Mouse (Mus musculus): Measurements from ENCODE around the gene Tnnt2. TPM values are rescaled to one million over a fixed set of nuclear protein-coding genes. Genes with fewer than 3 reads are reported as not detected.

The Tnnt2 gene
- polyA plus RNA-seq, 1 experiment from 2014 or later, result 7,347 TPM

GRCm38 (mm10) chr1:135839065-135839464, 2.9 kb downstream of the Tnnt2 start:
- ATAC-seq (ENCODE audit: insufficient number of reproducible peaks, insufficient read depth, low FRiP score, low read depth), result no peak

GRCm38 (mm10) chr1:135840675-135841395, 4.7 kb downstream of the Tnnt2 start:
- Histone ChIP-seq H3K27me3 (ENCODE audit: control insufficient read depth, insufficient read depth, low read length) (no peaks in the 10 kb centered on the region), H3K27ac (replicated peaks in 1 of 2; ENCODE audit: control insufficient read depth in 1 of 2, insufficient read depth in 1 of 2, low read depth in 2 of 2, low read length in 2 of 2) (peak overlapping the region; percentile 61 to 95), H3K9me3 (ENCODE audit: control insufficient read depth, low read length) (no peaks in the 10 kb centered on the region), H3K9ac (ENCODE audit: low read length) (peak overlapping the region; percentile 89), H3K4me1 (ENCODE audit: control insufficient read depth in 2 of 2, insufficient read depth in 2 of 2, low read length in 2 of 2) (peaks cover 50 to 64% of the 10 kb centered on the region in 2 experiments), H3K36me3 (ENCODE audit: control insufficient read depth, insufficient read depth, low read length) (peaks cover 82% of the 10 kb centered on the region), H3K4me3 (ENCODE audit: control insufficient read depth in 1 of 2, insufficient read depth in 1 of 2, low read depth in 1 of 2, low read length in 2 of 2) (peak overlapping the region; percentile 16 to 52), H3K4me2 (ENCODE audit: low read length) (peak overlapping the region; percentile 75)
- no peak for ATAC-seq (ENCODE audit: insufficient number of reproducible peaks, insufficient read depth, low FRiP score, low read depth)
- WGBS, result 28% methylated on average over 15 of the region's 15 CpGs

More at GRCm38 (mm10) chr1:135839065-135839464, 2.9 kb downstream of the Tnnt2 start:
- Histone ChIP-seq H3K9me3 (ENCODE audit: control insufficient read depth, low read length) (no peaks in the 10 kb centered on the region), H3K4me3 (ENCODE audit: control insufficient read depth in 1 of 2, insufficient read depth in 1 of 2, low read depth in 1 of 2, low read length in 2 of 2) (peak overlapping the region; percentile 52 to 71), H3K36me3 (ENCODE audit: control insufficient read depth, insufficient read depth, low read length) (peaks cover 64% of the 10 kb centered on the region), H3K9ac (ENCODE audit: low read length) (peak overlapping the region; percentile 89), H3K4me1 (ENCODE audit: control insufficient read depth in 2 of 2, insufficient read depth in 2 of 2, low read length in 2 of 2) (peaks cover 51 to 64% of the 10 kb centered on the region in 2 experiments), H3K27ac (replicated peaks in 1 of 2; ENCODE audit: control insufficient read depth in 1 of 2, insufficient read depth in 1 of 2, low read depth in 2 of 2, low read length in 2 of 2) (peak overlapping the region; percentile 95 to 100), H3K4me2 (ENCODE audit: low read length) (peak overlapping the region; percentile 75), H3K27me3 (ENCODE audit: control insufficient read depth, insufficient read depth, low read length) (no peaks in the 10 kb centered on the region)
- whole genome bisulfite sequencing, result 30% methylated on average over 6 of the region's 6 CpGs

GRCm38 (mm10) chr1:135843519-135844262, 7.5 kb downstream of the Tnnt2 start:
- H3K9ac ChIP-seq (ENCODE audit: low read length), result peak overlapping the region; percentile 89
- WGBS, result 66% methylated on average over 10 of the region's 10 CpGs
- H3K4me3 ChIP-seq (ENCODE audit: control insufficient read depth in 1 of 2, insufficient read depth in 1 of 2, low read depth in 1 of 2, low read length in 2 of 2), result no peak overlapping the region; a peak in 1 of 4 replicates

GRCm38 (mm10) chr1:135844481-135844880, 8.3 kb downstream of the Tnnt2 start:
- ATAC-seq (ENCODE audit: insufficient number of reproducible peaks, insufficient read depth, low FRiP score, low read depth), result no peak
- H3K36me3 ChIP-seq (ENCODE audit: control insufficient read depth, insufficient read depth, low read length), result peaks cover 100% of the 10 kb centered on the region
- no peak overlapping the region for H3K4me3 ChIP-seq (ENCODE audit: control insufficient read depth in 1 of 2, insufficient read depth in 1 of 2, low read depth in 1 of 2, low read length in 2 of 2)
- H3K27me3 ChIP-seq (ENCODE audit: control insufficient read depth, insufficient read depth, low read length), result no peaks in the 10 kb centered on the region
- H3K9me3 ChIP-seq (ENCODE audit: control insufficient read depth, low read length), result no peaks in the 10 kb centered on the region
- H3K4me1 ChIP-seq (ENCODE audit: control insufficient read depth in 2 of 2, insufficient read depth in 2 of 2, low read length in 2 of 2), result peaks cover 65 to 95% of the 10 kb centered on the region in 2 experiments
- WGBS, result 13% methylated on average over 6 of the region's 6 CpGs
- peak overlapping the region; percentile 89 for H3K9ac ChIP-seq (ENCODE audit: low read length)
- H3K4me2 ChIP-seq (ENCODE audit: low read length), result peak overlapping the region; percentile 75
- H3K27ac ChIP-seq (replicated peaks in 1 of 2; ENCODE audit: control insufficient read depth in 1 of 2, insufficient read depth in 1 of 2, low read depth in 2 of 2, low read length in 2 of 2), result peak overlapping the region; percentile 65 to 95

More at GRCm38 (mm10) chr1:135843519-135844262, 7.5 kb downstream of the Tnnt2 start:
- H3K27ac ChIP-seq (replicated peaks in 1 of 2; ENCODE audit: control insufficient read depth in 1 of 2, insufficient read depth in 1 of 2, low read depth in 2 of 2, low read length in 2 of 2), result peak overlapping the region; percentile 55 to 95
- ATAC-seq (ENCODE audit: insufficient number of reproducible peaks, insufficient read depth, low FRiP score, low read depth), result no peak
- H3K4me2 ChIP-seq (ENCODE audit: low read length), result peak overlapping the region; percentile 75
- H3K36me3 ChIP-seq (ENCODE audit: control insufficient read depth, insufficient read depth, low read length), result peaks cover 100% of the 10 kb centered on the region
- no peaks in the 10 kb centered on the region for H3K27me3 ChIP-seq (ENCODE audit: control insufficient read depth, insufficient read depth, low read length)
- no peaks in the 10 kb centered on the region for H3K9me3 ChIP-seq (ENCODE audit: control insufficient read depth, low read length)
- peaks cover 65 to 90% of the 10 kb centered on the region in 2 experiments for H3K4me1 ChIP-seq (ENCODE audit: control insufficient read depth in 2 of 2, insufficient read depth in 2 of 2, low read length in 2 of 2)

- WGBS, result 76% methylated on average over 5 of the region's 5 CpGs
- H3K27ac ChIP-seq (replicated peaks in 1 of 2; ENCODE audit: control insufficient read depth in 1 of 2, insufficient read depth in 1 of 2, low read depth in 2 of 2, low read length in 2 of 2), result peak overlapping the region in 1 of 2 experiments; percentile 56; a peak in 2 of 4 replicates
- H3K4me3 ChIP-seq (ENCODE audit: control insufficient read depth in 1 of 2, insufficient read depth in 1 of 2, low read depth in 1 of 2, low read length in 2 of 2), result no peak overlapping the region
- H3K4me1 ChIP-seq (ENCODE audit: control insufficient read depth in 2 of 2, insufficient read depth in 2 of 2, low read length in 2 of 2), result peaks cover 55 to 90% of the 10 kb centered on the region in 2 experiments
- no peaks in the 10 kb centered on the region for H3K9me3 ChIP-seq (ENCODE audit: control insufficient read depth, low read length)
- H3K36me3 ChIP-seq (ENCODE audit: control insufficient read depth, insufficient read depth, low read length), result peaks cover 100% of the 10 kb centered on the region
- H3K4me2 ChIP-seq (ENCODE audit: low read length), result no peak overlapping the region
- no peaks in the 10 kb centered on the region for H3K27me3 ChIP-seq (ENCODE audit: control insufficient read depth, insufficient read depth, low read length)
- H3K9ac ChIP-seq (ENCODE audit: low read length), result peak overlapping the region; percentile 47
- no peak for ATAC-seq (ENCODE audit: insufficient number of reproducible peaks, insufficient read depth, low FRiP score, low read depth)
Observed at GRCm38 (mm10) chr1:135846632-135847031, 10.5 kb downstream of the Tnnt2 start.

- ATAC-seq (ENCODE audit: insufficient number of reproducible peaks, insufficient read depth, low FRiP score, low read depth), result no peak
- Histone ChIP-seq H3K36me3 (ENCODE audit: control insufficient read depth, insufficient read depth, low read length) (peaks cover 100% of the 10 kb centered on the region), H3K27ac (replicated peaks in 1 of 2; ENCODE audit: control insufficient read depth in 1 of 2, insufficient read depth in 1 of 2, low read depth in 2 of 2, low read length in 2 of 2) (peak overlapping the region in 1 of 2 experiments; percentile 56; a peak in 2 of 4 replicates), H3K9ac (ENCODE audit: low read length) (no peak overlapping the region; the same call in 1 of the 2 replicates), H3K27me3 (ENCODE audit: control insufficient read depth, insufficient read depth, low read length) (no peaks in the 10 kb centered on the region), H3K4me2 (ENCODE audit: low read length) (no peak overlapping the region), H3K9me3 (ENCODE audit: control insufficient read depth, low read length) (no peaks in the 10 kb centered on the region), H3K4me1 (ENCODE audit: control insufficient read depth in 2 of 2, insufficient read depth in 2 of 2, low read length in 2 of 2) (peaks cover 58 to 90% of the 10 kb centered on the region in 2 experiments), H3K4me3 (ENCODE audit: control insufficient read depth in 1 of 2, insufficient read depth in 1 of 2, low read depth in 1 of 2, low read length in 2 of 2) (no peak overlapping the region)
- 35% methylated on average over 6 of the region's 6 CpGs for WGBS
Observed at GRCm38 (mm10) chr1:135847139-135847562, 11.0 kb downstream of the Tnnt2 start.

- no peak for ATAC-seq (ENCODE audit: insufficient number of reproducible peaks, insufficient read depth, low FRiP score, low read depth)
- peaks cover 58 to 89% of the 10 kb centered on the region in 2 experiments for H3K4me1 ChIP-seq (ENCODE audit: control insufficient read depth in 2 of 2, insufficient read depth in 2 of 2, low read length in 2 of 2)
- peaks cover 100% of the 10 kb centered on the region for H3K36me3 ChIP-seq (ENCODE audit: control insufficient read depth, insufficient read depth, low read length)
- H3K4me2 ChIP-seq (ENCODE audit: low read length), result no peak overlapping the region
- H3K9me3 ChIP-seq (ENCODE audit: control insufficient read depth, low read length), result no peaks in the 10 kb centered on the region
- H3K9ac ChIP-seq (ENCODE audit: low read length), result peak overlapping the region; percentile 39; the same call in 1 of the 2 replicates
- WGBS, result 60% methylated on average over 17 of the region's 17 CpGs
- H3K27me3 ChIP-seq (ENCODE audit: control insufficient read depth, insufficient read depth, low read length), result no peaks in the 10 kb centered on the region
- H3K4me3 ChIP-seq (ENCODE audit: control insufficient read depth in 1 of 2, insufficient read depth in 1 of 2, low read depth in 1 of 2, low read length in 2 of 2), result no peak overlapping the region
- H3K27ac ChIP-seq (replicated peaks in 1 of 2; ENCODE audit: control insufficient read depth in 1 of 2, insufficient read depth in 1 of 2, low read depth in 2 of 2, low read length in 2 of 2), result peak overlapping the region in 1 of 2 experiments; percentile 56; a peak in 2 of 4 replicates
Observed at GRCm38 (mm10) chr1:135847611-135848351, 11.6 kb downstream of the Tnnt2 start.
